Mouse (Mus musculus) adrenal gland (tissue): Measurements from ENCODE around the gene Cd96.
"Not testable (repeated sequence)": the region's sequence is repeated elsewhere in the genome, so short reads cannot be mapped to it uniquely, and the experiment has no call there.

ENCODE experiments used
- intact Hi-C: fragments of 180-260 bp; cut with DNase I; formaldehyde crosslinking; loops from one replicate; pipeline ENCODE4 v1.15.1; 2025
- long read RNA-seq, 2 experiments: library from polyadenylated mRNA; unstranded; transcript quantifications; one replicate each; pipeline ENCODE4 v2.0.0; 2020; ENCODE audit warnings: borderline replicate concordance in 1 of 2; ENCODE audit not compliant: insufficient replicate concordance in 1 of 2

Gene Cd96
- long read RNA-seq, experiment 1, partial matches to known transcripts = 1 of 1 reads
- long read RNA-seq, experiment 1, other reads (novel, unspliced or antisense) = 0 of 1 reads
- long read RNA-seq, experiment 2 = 0 reads

DNA sequence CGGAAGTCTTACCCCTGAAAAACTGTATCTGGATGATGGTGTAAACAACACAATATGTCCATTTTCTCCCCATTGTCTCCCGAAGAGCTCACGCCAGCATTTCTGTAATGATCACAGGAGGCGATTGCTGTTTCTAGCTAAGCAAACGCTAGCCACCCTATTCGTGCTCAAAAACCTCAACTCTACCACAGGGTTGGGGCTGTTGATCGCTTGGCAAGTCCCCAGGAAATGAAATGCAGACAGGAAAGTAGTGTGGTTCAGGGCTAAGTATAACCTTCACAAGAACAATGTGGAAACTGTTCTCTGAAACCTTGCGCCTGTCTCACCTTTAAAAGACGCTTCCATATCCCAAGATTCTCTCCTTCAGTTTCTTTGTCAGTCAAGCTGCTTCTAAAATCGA, at the start of gene Cd96:
Cd96 (minus strand) TSS at position 232 of the 400 bp plus-strand sequence.
- intact Hi-C loops = no loop called here

DNA sequence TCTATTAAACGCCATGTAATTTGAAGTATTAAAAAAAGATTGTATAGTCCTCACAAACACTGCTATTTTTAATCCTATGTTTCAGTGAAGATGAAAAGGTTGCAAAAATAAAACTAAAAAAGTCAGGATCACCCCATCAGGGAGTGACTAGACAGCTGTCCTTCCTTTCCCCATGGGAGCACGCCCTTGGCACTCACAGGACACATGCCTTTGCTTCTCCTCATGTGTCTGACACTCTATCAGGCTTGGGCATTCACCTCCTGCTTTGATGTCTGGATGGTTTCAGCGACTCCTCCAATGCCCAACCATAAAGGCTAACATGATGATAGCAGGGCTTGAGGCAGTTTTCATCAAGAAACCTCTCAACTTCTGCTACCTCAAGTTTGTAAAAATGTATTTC, 46.9 kb upstream of the Cd96 start:
- intact Hi-C loops = no loop called here

DNA sequence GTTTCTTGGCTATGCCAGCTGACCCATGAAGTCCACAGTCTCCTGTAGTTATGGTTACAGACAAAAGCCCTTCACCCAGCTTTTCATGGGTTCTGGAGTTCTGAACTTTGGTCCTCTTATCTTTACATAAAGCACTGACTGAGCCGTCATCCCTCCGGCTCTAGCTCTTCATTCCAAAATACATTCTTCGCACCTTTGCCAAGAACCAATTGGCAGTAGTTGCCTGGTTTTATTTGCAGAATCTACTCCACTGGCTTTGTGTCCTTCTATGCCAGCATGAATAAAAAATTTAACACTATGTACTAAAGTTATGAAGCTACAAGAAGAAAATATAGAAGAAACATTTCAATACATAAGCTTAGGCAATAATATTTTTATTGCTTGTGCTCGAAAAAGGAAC, 45.3 kb upstream of the Cd96 start:
- intact Hi-C loops = no loop called here

DNA sequence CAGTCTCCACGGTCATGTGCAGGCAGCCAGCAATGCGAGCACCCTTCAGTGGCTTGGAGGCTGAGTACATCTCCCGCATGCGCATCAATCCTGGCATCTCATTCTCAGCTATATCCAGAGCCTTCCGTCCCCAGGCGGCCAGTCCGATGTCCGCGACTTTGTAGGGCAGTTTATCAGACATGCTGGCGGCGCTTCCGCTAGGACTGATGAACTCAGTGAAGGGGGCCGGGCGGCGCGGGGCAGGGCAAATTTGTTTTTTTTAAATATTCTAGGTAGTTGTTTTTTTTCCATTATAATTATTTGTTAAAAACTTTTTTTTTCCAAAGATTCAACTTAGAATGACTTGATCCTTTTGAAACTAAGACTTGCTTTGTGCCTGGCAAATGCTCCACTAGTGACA, 34.8 kb upstream of the Cd96 start, which contains the start of gene Gm4737:
Gm4737 (minus strand) TSS at position 246 of the 400 bp plus-strand sequence.
- intact Hi-C loops = not testable (repeated sequence)

DNA sequence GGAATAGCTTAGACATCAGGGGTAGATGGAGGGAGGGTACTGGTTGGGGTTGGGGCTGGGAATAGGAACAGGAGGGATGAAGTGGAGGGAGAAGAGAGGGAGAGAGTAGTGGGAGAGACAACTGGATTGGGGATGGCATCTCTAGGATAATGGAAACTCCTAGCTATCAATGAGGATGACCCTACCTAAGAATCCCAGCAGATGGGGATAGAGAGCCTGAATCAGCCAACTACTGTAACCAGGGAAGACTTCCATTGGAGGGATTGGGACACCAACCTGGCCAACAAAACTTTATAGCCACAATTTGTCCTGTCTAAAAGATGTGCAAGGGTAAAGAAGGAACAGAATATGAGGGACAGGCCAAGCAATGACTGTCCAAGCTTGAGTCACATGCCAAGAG, 31.1 kb upstream of the Cd96 start:
- intact Hi-C loops = no loop called here

DNA sequence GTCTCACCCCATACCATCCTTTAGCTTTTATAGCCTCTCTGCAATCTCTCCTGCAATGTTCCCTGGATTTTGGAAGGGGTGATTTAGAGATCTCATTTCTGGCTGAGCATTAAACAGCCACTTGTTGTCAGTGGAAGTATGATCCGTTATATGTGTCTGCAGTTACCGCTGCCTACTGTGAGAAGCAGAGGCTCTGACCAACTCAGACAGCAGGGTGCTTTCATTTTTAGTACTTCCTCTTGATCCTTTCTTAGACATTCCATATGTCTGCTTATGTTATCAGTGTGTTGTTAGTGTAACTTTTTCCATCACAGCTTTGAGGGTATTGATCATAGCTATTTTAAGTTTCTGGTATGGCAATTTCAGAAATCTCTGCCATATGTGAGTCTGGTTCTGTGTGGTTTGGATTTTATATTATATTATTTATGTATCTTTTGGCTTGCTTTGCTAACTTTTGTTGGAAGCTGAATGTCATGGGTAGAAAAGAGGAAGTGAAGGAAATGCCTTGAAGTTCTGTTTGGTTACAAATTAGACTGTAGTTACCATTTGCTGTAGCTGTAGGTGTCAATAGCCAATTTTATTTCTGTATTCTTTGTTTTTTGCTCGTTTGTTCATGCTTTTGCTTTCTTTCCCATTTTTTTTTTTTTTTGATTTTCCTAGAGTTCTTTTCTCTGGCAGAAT, 28.8 kb upstream of the Cd96 start:
- intact Hi-C loops = no loop called here

DNA sequence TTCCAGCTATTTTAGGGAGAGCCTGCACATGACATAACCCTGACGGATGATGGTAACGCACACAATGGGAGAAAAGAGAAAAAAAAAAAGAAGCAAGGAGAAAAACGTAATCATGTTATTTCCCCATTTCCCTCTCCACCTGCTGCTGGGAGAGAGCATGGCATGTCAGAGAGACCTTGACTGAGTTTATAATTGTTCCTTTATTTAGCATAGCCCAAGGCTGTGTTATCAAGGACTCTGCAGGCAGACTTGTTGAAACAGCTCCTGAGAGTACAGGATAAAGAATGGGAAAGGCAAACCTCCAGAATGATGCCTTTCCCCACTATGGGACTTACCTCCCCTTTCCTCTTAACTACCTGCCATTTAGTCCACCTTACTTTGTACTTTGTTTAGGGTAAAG, 26.9 kb upstream of the Cd96 start:
- intact Hi-C loops = no loop called here

DNA sequence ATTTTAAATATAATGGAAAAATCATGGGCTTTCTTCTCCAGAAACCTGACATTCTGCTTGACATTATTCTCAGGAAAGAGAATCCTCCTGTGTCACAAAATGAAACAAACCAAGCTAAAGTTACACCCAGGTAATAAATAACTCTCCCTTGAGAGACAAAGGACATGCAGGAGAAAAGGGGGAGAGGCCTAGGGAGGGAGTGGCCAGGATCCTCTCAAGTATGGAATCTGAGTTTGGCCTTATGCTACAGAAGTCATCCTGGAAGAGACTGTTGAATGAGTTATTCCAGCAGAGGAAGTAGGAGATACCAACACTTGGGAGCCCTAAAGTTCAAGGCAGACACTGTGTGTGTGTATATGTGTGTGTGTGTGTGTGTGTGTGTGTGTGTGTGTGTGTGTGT, 2.2 kb upstream of the Cd96 start:
- intact Hi-C loops = no loop called here

DNA sequence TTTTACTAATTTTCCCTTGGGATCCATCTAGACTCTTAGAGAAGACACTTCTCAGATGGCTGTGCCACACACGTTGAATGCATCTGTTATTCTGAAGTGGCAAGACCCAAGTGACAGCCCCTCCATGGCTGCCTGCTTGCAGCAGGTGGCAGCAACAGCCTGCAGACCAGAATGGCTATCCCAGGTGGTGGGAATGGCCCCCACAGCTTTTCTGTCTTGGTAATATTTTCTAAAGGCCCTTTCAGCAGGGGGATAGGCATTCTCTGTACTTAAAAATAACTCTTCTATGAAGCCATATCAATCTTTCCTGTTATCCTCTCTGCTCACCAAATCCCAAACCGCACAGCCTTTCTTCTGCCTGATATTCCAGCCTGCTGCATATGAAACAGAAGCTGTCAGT, 1.4 kb upstream of the Cd96 start:
- intact Hi-C loops = no loop called here

DNA sequence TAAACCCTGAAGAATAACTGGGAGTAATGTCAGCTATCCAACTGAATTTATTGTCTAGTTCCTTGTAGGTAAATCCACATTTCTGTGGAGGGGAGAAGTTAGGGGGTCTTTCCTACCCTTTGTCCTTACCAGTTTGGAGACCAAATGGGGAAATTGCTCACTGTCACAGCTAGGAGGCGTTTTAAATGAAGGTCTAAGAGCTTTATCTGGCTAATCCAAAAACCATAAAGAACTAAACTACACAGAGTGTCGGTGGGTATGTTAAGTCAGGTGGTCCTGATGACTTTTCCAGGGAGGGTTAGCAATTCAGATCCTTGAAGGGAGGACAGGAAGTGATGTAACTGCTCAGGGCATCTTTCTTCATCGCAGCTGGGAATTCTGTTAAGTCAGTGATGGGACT, 556 bp upstream of the Cd96 start:
- intact Hi-C loops = no loop called here

DNA sequence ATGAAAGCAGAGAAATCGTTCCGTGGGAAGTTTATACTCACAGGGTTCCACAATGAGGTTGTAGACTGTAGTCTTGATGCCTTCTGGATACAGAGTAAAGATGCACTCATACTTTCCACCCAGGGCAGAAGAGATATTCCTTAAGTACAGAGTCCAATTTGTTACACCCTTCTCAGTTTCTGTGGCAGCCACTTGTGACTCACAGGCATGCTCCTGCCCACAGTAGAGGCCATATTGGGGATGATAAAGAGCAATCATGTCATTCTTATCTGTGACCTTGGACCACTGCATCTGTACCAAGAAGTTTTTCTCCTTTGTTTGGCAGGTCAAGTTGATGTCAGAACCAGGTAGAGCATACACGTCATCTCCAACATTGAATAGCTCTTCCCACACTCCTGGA, 2.4 kb downstream of the Cd96 start:
- intact Hi-C loops = no loop called here

DNA sequence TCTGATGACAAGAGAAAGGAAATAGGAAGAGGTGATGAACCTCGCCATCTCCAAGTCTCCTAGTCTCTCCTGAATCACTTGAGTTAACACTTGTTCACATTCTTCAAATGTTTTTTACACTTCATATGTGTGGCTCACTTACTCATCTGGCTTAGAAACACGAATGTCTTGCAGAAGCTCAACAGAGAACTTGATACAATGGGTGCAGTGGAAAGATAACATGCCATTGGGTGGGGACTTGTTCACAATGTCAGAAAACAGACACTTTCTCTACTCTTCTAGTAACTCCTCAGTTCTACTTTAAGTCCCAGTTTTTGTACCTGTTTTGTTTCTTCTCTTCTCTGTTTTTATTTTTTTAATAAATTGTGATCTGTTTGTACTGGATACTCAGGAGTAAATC, 5.3 kb downstream of the Cd96 start:
- intact Hi-C loops = no loop called here

DNA sequence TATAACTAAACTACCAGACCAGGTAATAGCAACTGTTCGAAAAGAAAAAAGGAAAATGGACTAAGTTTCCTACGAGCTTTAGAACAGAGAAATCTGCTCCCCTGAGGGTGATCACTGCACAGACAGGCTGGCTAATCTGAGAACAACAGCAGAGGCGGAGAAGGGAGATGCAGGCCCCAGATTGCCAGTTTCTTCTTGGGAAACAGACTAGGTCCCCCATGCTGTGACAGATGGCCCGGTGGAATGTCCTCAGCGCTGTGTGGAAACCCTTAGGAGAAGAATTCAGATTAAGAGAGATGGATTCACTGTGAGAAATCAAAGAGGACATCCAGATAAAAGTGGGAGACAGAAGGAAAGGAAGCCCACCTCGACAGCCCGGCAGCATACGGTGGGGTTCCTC, 10.5 kb downstream of the Cd96 start:
- intact Hi-C loops = no loop called here

DNA sequence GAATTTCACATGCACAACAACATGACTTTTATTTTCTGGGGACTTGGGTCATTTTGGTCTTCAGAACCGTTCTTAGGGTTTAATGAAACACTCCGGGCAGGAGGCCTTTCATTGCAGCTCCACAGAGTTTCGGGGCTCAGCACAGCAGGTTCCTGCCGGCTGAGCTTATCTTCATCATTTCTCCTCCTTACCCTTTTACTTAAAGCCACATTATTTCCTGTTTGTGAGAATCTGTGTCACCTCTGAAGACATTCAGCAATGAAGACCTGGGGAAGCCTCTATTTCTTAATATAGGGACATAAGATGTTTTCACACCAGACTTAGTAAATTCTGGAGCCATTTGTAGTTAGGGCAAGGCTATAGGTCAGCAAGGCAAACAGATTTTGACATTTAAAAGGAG, 12.6 kb downstream of the Cd96 start:
- intact Hi-C loops = no loop called here

DNA sequence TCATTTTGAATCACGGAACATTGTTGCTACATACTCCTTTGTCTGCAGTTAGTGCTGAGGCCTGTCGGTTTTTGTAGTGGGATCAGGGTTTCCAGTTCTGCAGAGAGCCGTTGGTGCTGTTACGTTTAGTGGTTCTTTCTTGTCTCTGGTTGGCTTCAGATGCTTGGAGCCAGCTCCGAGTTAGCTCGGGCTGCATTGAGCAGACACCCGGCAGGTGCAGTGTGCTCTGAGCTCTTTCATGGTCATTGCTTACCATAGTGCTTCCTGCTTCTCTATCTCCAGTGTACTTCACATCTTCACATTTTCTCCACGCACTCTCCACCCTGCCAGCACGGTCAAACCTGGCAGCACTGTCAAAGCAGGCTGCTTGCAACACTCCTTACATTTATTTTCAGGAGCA, 15.6 kb downstream of the Cd96 start:
- intact Hi-C loops = no loop called here

DNA sequence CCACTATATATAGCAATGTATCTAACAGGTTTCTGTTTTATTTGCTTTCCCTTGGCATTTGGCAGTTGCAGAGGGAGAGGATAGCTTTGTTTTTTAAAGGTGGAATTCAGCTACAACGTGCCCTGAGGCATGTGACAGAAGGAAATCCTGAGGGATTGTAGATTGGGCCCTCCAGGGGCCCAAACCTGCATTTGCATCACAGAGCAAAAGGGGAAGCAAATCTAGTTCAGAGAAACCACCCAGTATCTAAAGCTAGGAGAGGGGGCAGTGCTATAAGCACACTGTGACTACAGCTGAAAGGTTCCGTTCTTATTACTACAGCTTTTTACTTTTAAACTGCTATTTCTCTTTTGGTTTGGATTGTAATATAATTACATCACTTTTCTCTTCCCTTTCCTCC, 18.3 kb downstream of the Cd96 start:
- intact Hi-C loops = no loop called here

DNA sequence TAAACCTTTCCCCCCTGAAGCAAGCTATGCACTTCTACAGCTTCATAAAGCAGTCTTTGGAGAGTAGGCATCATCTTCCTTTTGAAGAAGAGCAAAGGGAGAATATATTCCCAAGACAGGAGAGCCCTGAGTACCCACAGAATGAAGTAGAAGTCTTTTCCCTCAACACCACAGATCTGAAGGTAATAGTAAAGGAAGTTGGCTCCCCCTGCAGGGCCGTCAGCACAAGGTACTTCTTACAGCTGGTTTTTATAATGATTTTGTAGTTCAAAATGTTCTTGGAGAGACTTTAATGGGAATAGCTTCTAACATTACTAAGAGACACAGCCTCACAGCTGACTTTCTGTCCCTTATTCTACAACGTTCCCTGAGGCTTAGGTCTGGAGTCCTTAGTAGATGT, 19.8 kb downstream of the Cd96 start:
- intact Hi-C loops = no loop called here

DNA sequence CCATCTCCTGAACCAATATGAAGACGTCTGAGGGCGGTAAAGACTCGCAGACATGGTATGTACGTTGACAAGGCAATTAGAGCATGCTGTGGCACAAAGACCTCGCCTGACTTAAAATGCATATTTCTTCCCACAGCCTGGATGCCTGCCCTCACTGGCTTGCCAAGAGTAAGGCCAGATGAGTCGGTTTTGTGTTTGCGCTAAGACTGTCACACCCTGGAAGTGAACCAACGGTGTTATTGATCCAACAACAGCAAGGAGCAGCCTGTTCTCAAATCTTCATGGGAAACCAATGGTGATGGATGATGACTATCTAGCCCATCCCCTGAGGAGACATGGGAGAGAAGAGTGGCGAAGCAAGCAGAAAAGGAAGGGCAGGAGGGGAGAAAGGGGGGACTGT, 22.6 kb downstream of the Cd96 start:
- intact Hi-C loops = loop anchor here (10.0 kb wide), 1 partner anchor 103 kb away; no protein-coding TSS in a partner anchor

DNA sequence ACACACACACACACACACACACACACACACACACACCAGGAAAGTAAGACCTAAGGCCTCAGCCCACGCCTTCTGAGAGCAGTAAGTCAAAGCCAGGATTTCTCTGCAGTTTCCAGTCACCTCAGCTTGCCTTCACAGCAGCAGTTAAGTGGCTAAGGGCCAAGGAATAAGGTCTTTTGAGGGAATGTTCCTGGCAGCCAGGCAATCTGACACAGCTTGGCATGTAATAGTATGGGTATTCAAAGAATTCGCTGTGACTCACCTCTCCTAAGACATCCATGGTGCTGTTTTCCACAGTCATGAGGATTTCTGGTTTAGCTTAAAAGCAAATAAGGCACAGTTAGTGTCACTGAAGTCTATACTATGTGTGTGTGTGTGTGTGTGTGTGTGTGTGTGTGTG, 25.6 kb downstream of the Cd96 start:
- intact Hi-C loops = loop anchor here (10.0 kb wide), 1 partner anchor 100 kb away; no protein-coding TSS in a partner anchor

DNA sequence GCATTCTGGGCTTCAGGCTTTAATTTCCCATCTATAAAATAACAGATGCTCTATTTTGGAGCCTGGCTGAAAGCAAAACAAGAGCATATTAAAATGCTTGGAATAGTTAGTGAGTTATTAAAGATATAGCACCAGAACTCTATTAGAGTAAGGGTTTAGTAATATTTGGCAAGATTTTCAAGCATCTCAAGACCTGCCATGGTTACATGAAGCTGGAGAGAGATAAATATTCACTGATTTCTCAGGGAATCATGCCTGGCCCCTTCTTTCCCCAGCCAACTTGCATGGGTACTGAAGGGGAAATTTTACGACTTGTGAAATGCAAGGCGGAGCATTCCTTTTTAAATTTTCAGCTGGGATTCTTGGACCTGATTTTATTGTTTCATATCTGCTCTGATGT, 27.1 kb downstream of the Cd96 start:
- intact Hi-C loops = loop anchor here (10.0 kb wide), 1 partner anchor 98 kb away; no protein-coding TSS in a partner anchor

DNA sequence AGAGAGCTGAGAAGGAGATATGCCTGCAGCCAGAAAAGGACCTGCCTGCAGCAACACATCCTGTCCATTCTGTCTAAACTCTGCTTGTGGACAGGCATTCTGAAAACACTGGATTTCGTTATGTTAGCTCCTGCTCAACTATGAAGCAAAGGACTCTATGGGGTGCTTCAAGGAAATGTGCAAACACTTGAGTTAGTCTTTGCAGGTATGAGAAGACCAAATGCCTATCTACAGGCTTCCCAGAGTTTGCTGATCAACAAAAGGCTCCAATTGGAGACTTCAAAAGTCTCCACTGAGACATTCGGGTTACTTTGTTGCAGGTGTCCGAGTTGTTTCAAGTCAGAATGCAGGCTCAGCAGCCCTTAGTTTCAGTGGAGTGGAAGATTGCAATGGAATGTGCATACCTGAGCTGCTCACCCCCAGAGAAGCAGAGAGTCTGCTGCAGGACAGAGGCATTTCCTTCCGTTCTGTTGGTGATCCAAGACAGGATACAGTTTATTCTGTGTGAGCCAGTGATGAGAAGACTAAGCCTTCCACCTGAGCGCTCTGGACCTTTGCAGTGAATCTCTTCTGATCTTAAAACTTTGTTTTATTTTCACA, 33.1 kb downstream of the Cd96 start:
- intact Hi-C loops = no loop called here

DNA sequence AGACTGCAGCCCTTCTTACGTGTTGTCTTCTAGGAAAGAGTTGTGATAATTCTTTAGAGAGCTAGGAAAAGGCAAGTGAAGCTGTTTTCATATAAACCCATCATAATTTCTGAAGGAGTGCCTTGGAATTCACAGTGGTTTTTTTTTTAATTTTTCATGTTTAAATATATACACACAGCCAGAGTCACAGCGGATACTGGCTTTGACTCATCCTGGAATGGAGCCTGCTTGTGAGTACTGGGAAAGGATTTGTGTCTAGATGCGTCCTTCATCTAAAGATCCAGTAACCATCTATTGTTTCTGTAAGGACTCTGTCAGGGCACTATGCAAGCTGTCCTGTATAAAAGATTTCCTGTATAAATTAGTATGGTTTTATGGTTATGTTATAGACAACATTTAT, 52.1 kb downstream of the Cd96 start:
- intact Hi-C loops = no loop called here

DNA sequence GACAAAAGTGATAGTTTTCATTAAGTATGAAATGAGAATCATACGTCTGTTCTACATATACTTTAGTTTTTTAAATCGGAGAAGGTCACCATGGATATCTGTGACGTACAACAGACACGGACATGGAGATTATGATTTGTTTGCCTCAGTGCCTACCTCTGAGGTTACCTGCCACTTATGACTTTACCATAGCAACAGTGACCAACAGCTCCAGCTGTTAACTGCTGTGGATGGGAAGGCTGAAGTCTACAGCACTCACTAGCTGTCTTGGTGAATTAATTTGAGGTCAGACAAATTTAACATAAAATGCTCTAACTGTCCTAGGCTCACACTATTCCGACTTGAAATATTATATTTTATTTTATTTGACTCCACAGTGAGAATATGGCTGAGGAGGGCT, 56.8 kb downstream of the Cd96 start:
- intact Hi-C loops = no loop called here
